Mouse (Mus musculus): ENCODE results near the gene Itgb2l.

- TF ChIP-seq POLR2A (IDR thresholded peaks at IDR 0.05; ENCODE audit: borderline replicate concordance, extremely low read depth, insufficient read depth, insufficient read length, poor library complexity, severe bottlenecking), result no peak
- TF ChIP-seq CTCF (IDR thresholded peaks at IDR 0.05; ENCODE audit: borderline replicate concordance, extremely low read depth, insufficient read depth, insufficient read length), result no peak
Observed at GRCm38 (mm10) chr16:96491530-96491929, 48.1 kb upstream of the Itgb2l start.
